Mouse (Mus musculus) hindbrain, embryonic 11.5 days (tissue): ENCODE results near the gene Tspan9. TPM values are rescaled to one million over a fixed set of nuclear protein-coding genes. Genes with fewer than 3 reads are reported as not detected.

Experiments used
- ATAC-seq: fragments of 200-750 bp; cut with Nextera tagmentation; 2 replicates; pipeline ENCODE4 v1.8.0; 2017; ENCODE audit warnings: mild to moderate bottlenecking, moderate TSS enrichment, moderate library complexity; ENCODE audit not compliant: low FRiP score
- DNase-seq: peaks from one replicate; pipeline ENCODE4 v3.0.0-alpha.2; 2015; ENCODE audit warnings: low spot score
- H3K27ac ChIP-seq: fragments of 300-500 bp; sonication (generic); 2 replicates; pipeline ENCODE4 v1.5.1; 2014; ENCODE audit warnings: mild to moderate bottlenecking, low read depth, low read length
- H3K27me3 ChIP-seq: fragments of 300-500 bp; sonication (generic); 2 replicates; pipeline ENCODE4 v1.6.1; 2014; ENCODE audit warnings: mild to moderate bottlenecking, low read length, moderate library complexity, mixed read lengths; ENCODE audit not compliant: control insufficient read depth, insufficient read depth
- H3K36me3 ChIP-seq: fragments of 300-500 bp; sonication (generic); 2 replicates; pipeline ENCODE4 v1.6.1; 2014; ENCODE audit warnings: mild to moderate bottlenecking, low read length, moderate library complexity, mixed read lengths; ENCODE audit not compliant: control insufficient read depth, insufficient read depth
- H3K4me1 ChIP-seq: fragments of 300-500 bp; sonication (generic); replicated peaks from 2 replicates; pipeline ENCODE4 v1.6.1; 2014; ENCODE audit warnings: low read length, mixed read lengths; ENCODE audit not compliant: control insufficient read depth, insufficient read depth
- H3K4me2 ChIP-seq: fragments of 300-500 bp; sonication (generic); replicated peaks from 2 replicates; pipeline ENCODE4 v1.6.1; 2014; ENCODE audit warnings: mild to moderate bottlenecking, low read depth, low read length
- H3K4me3 ChIP-seq: fragments of 300-500 bp; sonication (generic); 2 replicates; pipeline ENCODE4 v1.5.1; 2014; ENCODE audit warnings: low read depth, low read length
- H3K9ac ChIP-seq: fragments of 300-500 bp; sonication (generic); 2 replicates; pipeline ENCODE4 v1.6.1; 2014; ENCODE audit warnings: low read depth, low read length
- H3K9me3 ChIP-seq: fragments of 300-500 bp; sonication (generic); 2 replicates; pipeline ENCODE4 v1.6.1; 2016; ENCODE audit warnings: low read length; ENCODE audit not compliant: control insufficient read depth
- WGBS: fragments of 180-500 bp; shearing (Covaris S2); extraction: QIAGEN DNeasy Blood & Tissue Kit; methylation state at CpG from one replicate; pipeline ENCODE4 v1.1.7; 2014; 5-methylcytosine and 5-hydroxymethylcytosine counted together
- polyA plus RNA-seq: library from polyadenylated mRNA; unstranded; fragments of >200 nt; fragmentation: Nextera tagmentation; extraction: Ambion mirVana; gene quantifications from 2 replicates; pipeline ENCODE4 v1.2.1, GENCODE M21; 2014

Gene Tspan9
- 46.2 and 48.9 TPM in 2 replicates for polyA plus RNA-seq

- peak within 1 kb of the TSS; percentile 36; the same call in 1 of the 2 replicates for H3K27ac ChIP-seq
These were observed at the start of gene Tspan9 for GRCm38 (mm10) chr6:128143390-128144020. Gene Tspan9 (minus strand): TSS chr6:128143594.

GRCm38 (mm10) chr6:128183521-128183920, 40.1 kb upstream of the Tspan9 start:
- no peaks in the 10 kb centered on the region for H3K9me3 ChIP-seq
- no peaks in the 10 kb centered on the region for H3K27me3 ChIP-seq
- H3K27ac ChIP-seq = no peak overlapping the region
- no peaks in the 10 kb centered on the region for H3K4me1 ChIP-seq
- H3K9ac ChIP-seq = no peak overlapping the region
- no peak overlapping the region for H3K4me2 ChIP-seq
- no peak overlapping the region for H3K4me3 ChIP-seq
- no peaks in the 10 kb centered on the region for H3K36me3 ChIP-seq
- ATAC-seq (no peak), DNase-seq (no peak)
- WGBS = 56% methylated on average over 2 of the region's 2 CpGs

More at GRCm38 (mm10) chr6:128143390-128144020, at the start of gene Tspan9:
- Histone ChIP-seq H3K9ac (peak within 1 kb of the TSS; percentile 68), H3K4me2 (peak within 1 kb of the TSS; percentile 82), H3K4me1 (no peaks in the 10 kb centered on the region), H3K4me3 (peak within 1 kb of the TSS; percentile 73), H3K36me3 (no peaks in the 10 kb centered on the region), H3K27me3 (peaks cover 6% of the 10 kb centered on the region; the same call in 1 of the 2 replicates), H3K9me3 (no peaks in the 10 kb centered on the region)
- ATAC-seq = peak; percentile 91
- 0% methylated on average over 25 of the region's 56 CpGs for WGBS
- DNase-seq = peak; percentile 79

DNA sequence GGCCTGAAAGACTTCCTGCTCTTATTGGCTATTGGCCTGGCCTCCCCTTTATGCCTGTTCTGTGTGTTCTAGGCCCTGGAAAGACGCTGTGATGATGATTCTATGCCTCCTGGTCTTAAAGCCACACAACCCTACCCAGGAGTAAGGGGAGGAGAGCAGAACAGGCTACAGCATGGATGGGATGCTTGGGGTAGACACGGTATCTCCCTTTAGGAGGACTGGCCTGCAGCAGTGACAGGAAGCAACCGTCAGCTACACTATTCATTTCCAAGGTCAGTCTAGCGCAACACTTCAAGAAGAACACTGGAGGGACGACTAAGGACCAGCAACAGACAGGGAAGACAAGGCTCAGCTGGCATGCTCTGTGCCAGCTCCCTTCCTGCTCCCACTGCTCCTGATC, 37.8 kb upstream of the Tspan9 start:
- Histone ChIP-seq H3K36me3 (no peaks in the 10 kb centered on the region), H3K9ac (no peak overlapping the region), H3K4me3 (no peak overlapping the region), H3K27ac (no peak overlapping the region), H3K4me2 (no peak overlapping the region), H3K9me3 (no peaks in the 10 kb centered on the region), H3K27me3 (no peaks in the 10 kb centered on the region), H3K4me1 (no peaks in the 10 kb centered on the region)
- no peak for ATAC-seq
- DNase-seq = no peak
- 68% methylated on average over 5 of the region's 5 CpGs for WGBS

DNA sequence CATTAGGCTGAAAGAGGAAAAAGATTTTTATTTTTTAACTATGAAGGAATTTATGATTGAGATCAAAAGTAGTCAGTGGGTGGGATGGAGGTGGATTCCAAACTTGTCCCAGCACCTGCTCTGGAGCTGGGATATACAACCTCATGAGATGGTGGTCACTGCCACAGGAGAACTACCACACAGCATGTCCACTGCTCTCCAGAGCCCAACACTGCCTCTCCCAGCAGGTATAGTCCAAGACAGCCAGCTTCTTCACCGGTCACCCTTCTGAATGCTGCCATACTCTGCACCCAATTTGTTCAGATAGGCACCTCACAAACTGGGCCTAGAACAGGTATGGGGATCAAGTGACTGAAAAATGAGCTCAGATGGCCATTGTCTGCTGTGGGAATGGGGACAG, 36.3 kb upstream of the Tspan9 start:
- ATAC-seq = no peak
- no peak for DNase-seq
- Histone ChIP-seq H3K4me2 (no peak overlapping the region), H3K27me3 (no peaks in the 10 kb centered on the region), H3K4me1 (no peaks in the 10 kb centered on the region), H3K4me3 (no peak overlapping the region), H3K36me3 (no peaks in the 10 kb centered on the region), H3K27ac (no peak overlapping the region), H3K9me3 (no peaks in the 10 kb centered on the region), H3K9ac (no peak overlapping the region)
- 97% methylated on average over 1 of the region's 1 CpGs for WGBS

GRCm38 (mm10) chr6:128179247-128179646, 35.9 kb upstream of the Tspan9 start:
- Histone ChIP-seq H3K9me3 (no peaks in the 10 kb centered on the region), H3K27ac (no peak overlapping the region), H3K36me3 (no peaks in the 10 kb centered on the region), H3K27me3 (no peaks in the 10 kb centered on the region), H3K4me1 (no peaks in the 10 kb centered on the region), H3K9ac (no peak overlapping the region), H3K4me3 (no peak overlapping the region), H3K4me2 (no peak overlapping the region)
- ATAC-seq (no peak), DNase-seq (no peak)
- 70% methylated on average over 5 of the region's 5 CpGs for WGBS

DNA sequence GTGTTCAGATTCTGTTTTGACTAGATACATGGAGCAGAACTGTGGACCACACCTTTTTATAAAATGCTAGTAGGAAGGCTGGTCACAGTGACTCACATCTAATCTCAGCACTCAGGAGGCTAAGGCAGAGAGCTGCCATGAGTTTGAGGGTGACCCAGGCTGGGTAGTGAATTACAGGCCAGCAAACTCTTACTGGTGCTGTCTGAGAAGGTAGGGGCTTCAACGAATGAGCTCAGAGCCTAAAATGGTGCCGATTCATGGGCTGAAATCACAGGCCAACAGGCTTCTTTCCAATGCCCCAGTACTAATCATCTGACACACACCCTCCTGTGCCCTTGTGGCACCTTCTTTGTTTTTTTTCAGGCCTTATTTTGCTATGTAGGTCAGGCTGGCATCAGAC, 35.3 kb upstream of the Tspan9 start:
- H3K27ac ChIP-seq = no peak overlapping the region
- H3K4me2 ChIP-seq = no peak overlapping the region
- H3K9ac ChIP-seq = no peak overlapping the region
- ATAC-seq (no peak), DNase-seq (no peak)
- WGBS = 92% methylated on average over 2 of the region's 2 CpGs
- H3K27me3 ChIP-seq = no peaks in the 10 kb centered on the region
- no peaks in the 10 kb centered on the region for H3K36me3 ChIP-seq
- no peaks in the 10 kb centered on the region for H3K4me1 ChIP-seq
- no peaks in the 10 kb centered on the region for H3K9me3 ChIP-seq
- H3K4me3 ChIP-seq = no peak overlapping the region

GRCm38 (mm10) chr6:128168785-128169679, 25.6 kb upstream of the Tspan9 start:
- DNase-seq (peak; percentile 51), ATAC-seq (no peak)
- no peaks in the 10 kb centered on the region for H3K36me3 ChIP-seq
- no peak overlapping the region for H3K4me2 ChIP-seq
- 62% methylated on average over 6 of the region's 6 CpGs for WGBS
- no peaks in the 10 kb centered on the region for H3K9me3 ChIP-seq
- 0 out of 2 replicates have a peak, but pooled peaks cover 2% of the 10 kb centered on the region for H3K4me1 ChIP-seq
- no peak overlapping the region for H3K4me3 ChIP-seq
- no peak overlapping the region for H3K27ac ChIP-seq
- no peak overlapping the region for H3K9ac ChIP-seq
- H3K27me3 ChIP-seq = no peaks in the 10 kb centered on the region

DNA sequence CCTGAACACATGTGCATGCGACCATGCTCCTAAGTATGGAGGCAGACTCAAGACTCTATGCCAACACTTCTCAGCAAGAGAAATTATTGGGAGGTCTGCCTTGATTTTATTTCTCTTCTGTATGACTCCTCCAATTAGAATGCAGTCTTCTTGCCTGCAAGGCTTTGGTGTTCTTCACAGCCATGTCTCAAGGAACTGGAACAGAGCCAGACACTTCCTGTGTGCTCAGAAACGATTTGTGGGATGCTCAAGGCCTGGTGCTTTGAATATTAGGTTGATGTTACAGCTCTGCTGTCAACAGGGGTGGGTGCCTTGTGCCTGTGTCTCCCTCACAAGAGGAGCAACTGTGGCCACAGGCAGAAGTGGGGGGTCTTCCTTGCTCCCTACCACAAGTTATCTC, 22.2 kb upstream of the Tspan9 start:
- no peak overlapping the region for H3K4me2 ChIP-seq
- 73% methylated on average over 2 of the region's 2 CpGs for WGBS
- H3K9me3 ChIP-seq = no peaks in the 10 kb centered on the region
- 0 out of 2 replicates have a peak, but pooled peaks cover 2% of the 10 kb centered on the region for H3K4me1 ChIP-seq
- no peak overlapping the region for H3K4me3 ChIP-seq
- H3K27me3 ChIP-seq = no peaks in the 10 kb centered on the region
- no peak overlapping the region for H3K9ac ChIP-seq
- H3K36me3 ChIP-seq = no peaks in the 10 kb centered on the region
- ATAC-seq = no peak
- DNase-seq = no peak
- no peak overlapping the region for H3K27ac ChIP-seq
